Mouse (Mus musculus): ENCODE measurements at regions not wholly inside any gene's neighbourhood (a gene's known extent, or its start where the extent isn't known, plus 50 kb on each side); places are given as distances from the start of the nearest gene placed in this dataset.

DNA sequence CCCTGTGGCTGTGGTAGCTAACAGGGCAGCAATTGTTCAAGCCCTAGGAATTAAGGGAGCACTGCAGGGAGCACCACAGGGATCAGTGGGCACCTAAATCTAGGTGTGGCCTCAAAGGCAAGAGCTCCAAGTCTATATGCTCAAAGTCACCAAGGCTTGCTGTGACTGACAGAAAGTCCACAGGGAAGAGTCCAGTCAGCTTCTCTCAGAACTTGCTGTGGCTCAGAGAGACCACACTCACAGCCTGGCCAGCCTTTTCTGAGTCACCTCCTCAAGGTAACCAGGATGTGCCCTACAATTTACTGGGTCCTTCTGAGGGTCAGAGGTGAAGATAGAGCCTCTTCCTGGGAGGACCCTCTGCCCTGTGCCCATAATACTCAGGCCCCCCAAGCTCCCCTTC lies 86.7 kb downstream of the Zfp706 start:
- no peak for ATAC-seq (replicated peaks; ENCODE audit: low FRiP score, poor library complexity, severe bottlenecking)

DNA sequence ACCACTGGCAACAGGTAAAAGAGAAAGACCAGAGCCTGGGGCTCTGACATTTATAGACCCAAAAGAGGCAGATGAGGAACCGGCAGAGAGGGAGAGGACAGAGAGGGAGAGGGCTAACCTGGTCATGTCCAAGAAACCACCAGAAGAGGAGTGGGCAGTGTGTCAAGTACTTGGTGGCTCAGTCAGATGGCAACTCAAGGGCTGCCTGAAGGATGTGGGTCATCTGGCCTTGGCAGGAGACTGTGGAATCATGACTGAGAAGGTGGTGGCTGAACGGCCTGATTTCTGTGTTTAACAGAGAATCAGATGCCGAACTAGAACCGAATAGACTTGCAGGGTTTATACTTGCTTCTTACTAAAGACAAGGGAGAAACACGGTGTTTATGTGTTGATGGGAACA lies 87.9 kb downstream of the Zfp706 start:
- no peak for ATAC-seq (replicated peaks; ENCODE audit: low FRiP score, poor library complexity, severe bottlenecking)

DNA sequence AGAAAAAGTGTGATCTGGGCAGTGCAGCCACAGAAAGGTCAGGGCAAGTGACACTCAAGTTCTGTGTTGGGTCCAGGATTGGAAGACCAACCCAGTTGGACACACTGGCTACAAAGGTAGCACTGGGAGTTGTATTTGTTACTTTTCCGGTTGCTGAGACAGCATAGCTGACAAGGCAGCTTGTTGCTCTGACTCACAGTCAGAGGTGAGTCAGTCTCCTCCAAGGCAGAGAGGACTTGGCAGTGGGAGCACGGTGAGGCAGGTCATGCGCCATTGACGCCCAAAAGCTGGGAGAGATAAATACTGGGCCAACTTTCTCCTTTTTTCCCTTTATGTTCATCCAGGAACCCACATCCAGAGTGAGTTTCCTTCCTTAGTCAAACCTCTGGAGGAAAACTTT lies 88.4 kb downstream of the Zfp706 start:
- no peak for ATAC-seq (replicated peaks; ENCODE audit: low FRiP score, poor library complexity, severe bottlenecking)

DNA sequence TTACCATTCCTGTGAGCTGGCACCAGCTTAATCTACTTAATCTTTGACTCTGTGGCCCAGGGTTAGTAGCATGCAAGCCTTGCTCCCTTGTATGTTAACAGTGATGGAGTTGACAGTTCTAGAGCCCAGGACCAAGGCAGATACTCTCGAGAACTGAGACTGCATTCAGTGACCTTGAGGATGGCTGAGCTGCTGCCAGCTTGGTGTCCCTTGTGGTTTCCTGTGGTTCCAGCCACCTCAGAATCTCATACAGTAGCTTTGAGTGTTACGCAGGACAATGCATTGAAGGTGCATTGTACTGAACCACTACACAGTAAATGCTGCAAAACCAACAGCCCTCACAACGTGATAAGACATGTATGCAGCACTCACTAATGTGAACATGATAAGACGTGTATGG lies 90.6 kb downstream of the Zfp706 start:
- no peak for ATAC-seq (replicated peaks; ENCODE audit: low FRiP score, poor library complexity, severe bottlenecking)

DNA sequence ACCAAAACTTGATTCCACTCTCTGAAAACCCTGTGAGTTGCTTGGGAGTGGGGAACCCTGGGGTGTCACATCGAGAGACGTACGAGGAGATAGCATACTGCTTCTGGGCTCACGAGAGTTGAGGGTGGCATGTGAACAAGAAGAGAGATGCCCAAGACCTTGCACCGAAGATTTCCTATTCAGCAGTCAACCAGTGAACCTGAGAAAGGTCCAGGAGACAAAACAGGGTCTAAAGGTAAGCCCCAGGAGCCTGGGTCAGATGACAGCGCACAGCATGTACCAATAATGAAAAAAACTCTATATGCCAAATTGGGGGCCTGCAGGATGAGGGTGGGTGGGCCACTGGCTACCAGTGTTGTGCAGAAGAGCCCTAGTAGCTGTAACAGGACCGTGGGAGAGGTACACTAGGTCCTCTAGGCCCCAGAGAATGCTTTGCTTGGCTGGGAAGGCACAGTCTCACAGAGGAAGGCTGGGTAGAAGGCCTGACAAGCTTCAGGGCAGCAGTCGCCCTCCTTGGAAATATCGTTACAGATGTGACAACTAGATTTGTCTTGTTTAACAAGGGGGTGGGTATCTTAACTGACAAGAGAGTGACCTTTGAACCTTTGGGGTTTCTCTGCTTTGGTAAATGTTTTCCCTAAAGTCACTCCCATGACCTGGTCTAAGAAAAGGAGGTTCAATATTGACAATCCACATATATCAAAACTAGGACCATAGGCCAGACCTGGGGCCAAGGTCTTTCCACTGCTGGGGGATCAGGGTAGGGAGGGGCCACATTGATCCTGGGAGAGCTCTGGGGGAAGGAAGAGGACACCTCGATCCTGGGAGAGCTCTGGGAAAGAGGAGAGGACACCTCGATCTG lies 93.1 kb downstream of the Zfp706 start:
- no peak for ATAC-seq (replicated peaks; ENCODE audit: low FRiP score, poor library complexity, severe bottlenecking)

DNA sequence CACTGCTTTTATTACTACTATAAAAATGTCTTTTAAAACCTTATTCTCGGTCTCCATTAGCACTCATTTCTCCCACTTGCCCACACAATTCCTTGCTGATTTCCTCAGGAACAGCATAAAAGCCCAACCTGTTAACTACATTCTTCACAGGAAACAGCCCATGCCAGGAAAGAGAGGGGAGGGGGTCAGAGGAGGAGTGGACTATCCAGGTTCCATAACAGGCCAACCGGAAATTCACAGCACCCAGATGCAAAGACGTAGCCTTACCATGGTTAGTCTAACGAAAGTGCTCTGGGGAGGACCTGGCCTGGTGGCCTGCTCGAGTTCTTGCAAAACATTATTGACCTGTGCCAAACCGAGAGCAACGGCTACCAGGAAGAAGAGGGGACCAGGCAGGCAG lies 94.3 kb downstream of the Zfp706 start:
- ATAC-seq (replicated peaks; ENCODE audit: low FRiP score, poor library complexity, severe bottlenecking): no peak

DNA sequence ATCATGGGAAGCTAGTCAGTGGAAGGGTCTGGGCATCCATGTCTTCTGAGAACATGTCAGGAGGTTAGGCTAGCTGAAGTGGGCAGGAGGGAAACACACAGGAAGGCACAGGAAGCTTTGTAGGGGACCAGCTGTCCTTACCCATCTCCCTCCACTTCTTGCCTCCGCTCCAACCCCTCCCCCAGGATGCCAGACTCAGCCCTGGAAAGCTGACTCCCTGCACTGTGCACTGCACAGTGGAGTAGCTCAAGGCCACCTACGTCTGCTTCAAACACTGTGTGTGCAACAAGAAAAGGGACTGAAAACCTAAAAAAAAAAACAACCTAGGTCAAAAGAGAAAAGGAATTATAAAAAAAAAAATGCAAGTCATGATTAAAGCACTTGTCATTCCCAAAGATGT lies 97.3 kb downstream of the Zfp706 start:
- ATAC-seq (replicated peaks; ENCODE audit: low FRiP score, poor library complexity, severe bottlenecking): no peak

DNA sequence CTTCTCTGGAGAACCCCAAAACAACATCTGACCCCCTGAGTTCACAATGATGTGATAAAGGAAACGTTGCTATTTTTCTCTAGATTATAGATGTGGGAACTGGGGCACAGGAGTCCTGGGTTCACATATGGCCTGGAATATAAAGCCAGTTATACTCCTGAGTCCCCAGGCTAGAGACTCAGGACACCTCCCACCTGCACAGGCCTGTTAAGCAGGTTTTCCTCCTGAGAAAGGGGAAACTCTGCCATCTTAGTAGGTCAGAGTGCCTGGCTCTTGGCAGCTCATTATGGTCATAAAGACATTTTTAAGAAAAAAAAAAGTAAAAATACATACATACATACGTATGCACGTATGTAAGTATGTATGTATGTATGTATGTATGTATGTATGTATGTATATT lies 98.1 kb downstream of the Zfp706 start:
- no peak for ATAC-seq (replicated peaks; ENCODE audit: low FRiP score, poor library complexity, severe bottlenecking)

DNA sequence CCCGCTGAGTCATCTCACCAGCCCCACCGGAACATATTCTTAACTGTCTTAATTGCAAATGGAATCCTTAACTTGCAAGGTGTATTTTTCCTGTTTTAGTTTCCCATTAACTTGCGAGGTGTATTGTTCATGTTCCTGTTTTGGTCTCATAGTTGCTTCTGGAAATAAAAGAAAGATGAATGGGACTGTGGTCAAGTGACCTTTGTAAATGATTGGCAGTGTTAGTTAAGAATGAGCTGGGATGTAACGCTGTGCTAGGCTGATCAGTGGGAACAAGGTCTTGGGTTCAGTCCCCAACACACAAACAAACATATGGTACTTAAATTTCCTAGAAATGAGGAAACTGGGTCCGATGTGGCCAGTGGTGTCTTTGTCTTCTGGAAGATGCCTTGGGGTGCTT lies 100.8 kb downstream of the Zfp706 start:
- ATAC-seq (replicated peaks; ENCODE audit: low FRiP score, poor library complexity, severe bottlenecking): no peak

DNA sequence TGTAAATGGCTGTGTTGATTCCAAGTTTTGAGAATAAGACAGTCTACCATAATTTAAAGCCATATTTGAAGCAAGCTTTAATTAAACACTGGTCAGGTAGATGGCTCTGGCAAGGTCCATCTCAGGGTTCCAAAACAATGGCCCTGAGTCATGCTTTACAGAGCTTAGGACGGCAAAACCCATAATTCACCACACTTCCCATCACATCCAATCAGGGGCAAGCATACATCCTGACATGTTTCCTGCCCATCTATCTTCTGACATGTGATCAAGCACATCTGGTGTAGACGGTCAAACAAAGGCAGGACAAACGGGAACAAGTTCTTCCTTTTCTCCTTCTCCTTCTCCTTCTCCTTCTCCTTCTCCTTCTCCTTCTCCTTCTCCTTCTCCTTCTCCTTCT lies 101.5 kb downstream of the Zfp706 start:
- ATAC-seq (replicated peaks; ENCODE audit: low FRiP score, poor library complexity, severe bottlenecking): no peak

DNA sequence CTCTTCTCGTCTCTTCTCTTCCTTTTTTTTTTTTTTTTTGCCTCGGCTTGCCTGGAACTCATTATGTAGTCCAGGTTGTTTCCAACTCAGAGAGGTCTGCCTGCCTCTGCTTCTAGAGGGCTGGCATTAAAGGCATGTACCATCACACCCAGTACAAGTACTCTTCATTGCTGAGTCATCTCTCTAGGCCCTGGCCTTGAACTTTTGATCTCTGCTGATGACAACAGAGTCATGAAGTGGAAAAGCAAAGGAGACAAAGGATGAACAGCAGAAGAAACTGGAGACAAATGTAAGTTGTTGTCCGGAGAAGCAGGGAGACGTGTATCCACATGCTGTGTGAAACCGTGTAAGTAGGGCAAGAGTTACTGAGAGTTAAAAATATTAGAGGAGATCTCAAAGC lies 103.7 kb downstream of the Zfp706 start:
- no peak for ATAC-seq (replicated peaks; ENCODE audit: low FRiP score, poor library complexity, severe bottlenecking)

DNA sequence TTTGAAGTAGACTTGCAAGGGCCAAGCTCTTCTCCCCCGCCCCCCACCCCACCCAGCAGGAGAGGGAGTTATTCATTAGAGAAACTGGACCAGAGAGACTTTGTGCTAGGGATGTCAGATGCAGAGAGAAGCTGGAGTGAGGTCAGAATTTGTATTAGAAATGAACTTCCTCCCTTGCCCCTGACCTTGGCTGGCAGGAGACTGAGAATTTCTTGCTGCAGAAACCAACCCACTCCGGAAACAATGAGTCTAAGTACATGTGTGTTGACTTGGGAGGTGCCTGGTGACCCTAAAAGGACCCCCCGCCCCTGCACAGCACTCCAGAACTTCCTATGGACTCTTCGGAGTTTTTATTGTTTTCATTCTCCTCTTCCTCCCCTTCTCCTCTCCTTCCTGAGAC lies 104.3 kb downstream of the Zfp706 start:
- ATAC-seq (replicated peaks; ENCODE audit: low FRiP score, poor library complexity, severe bottlenecking): no peak

DNA sequence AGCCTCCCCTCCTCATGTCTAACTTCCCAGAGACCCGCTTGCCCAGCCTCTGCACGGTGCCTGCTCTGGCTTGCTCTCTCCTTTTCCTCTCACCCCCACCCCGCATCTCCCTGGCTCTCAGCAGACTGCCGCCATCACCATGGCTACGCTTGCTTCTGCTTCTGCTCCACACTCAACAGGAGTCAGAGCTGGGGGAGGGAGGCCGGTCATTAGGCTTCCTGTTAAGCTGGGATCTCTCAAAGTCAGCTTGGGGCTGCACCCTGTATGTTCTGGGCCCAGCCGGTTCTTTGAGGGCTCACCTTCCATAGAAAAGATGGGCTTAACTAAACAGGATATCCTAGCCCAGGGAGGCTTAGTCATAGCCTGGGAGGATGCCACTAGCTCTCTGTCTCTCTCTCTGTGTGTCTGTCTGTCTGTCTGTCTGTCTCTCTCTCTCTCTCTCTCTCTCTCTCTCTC lies 105.7 kb downstream of the Zfp706 start:
- ATAC-seq (replicated peaks; ENCODE audit: low FRiP score, poor library complexity, severe bottlenecking): no peak

DNA sequence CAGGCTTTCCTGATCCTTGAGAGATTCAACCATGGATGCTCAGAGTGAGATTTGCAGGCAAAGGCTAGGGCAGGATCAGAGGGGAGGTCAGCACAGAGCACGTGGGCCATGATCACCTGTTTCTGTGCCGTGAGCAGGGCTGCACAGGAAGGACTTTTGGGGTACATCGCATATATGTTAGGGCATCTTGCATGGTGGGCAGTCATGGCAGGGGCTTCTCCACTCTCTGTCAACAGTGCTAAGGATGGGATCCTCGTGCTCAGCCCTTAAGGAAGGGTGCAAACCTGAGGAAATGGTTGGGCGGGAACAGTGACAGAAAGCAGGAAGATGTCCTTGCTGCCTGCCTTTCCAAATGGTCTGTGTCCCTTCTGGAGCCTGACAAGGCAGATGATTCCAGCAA lies 106.2 kb downstream of the Zfp706 start:
- no peak for ATAC-seq (replicated peaks; ENCODE audit: low FRiP score, poor library complexity, severe bottlenecking)

DNA sequence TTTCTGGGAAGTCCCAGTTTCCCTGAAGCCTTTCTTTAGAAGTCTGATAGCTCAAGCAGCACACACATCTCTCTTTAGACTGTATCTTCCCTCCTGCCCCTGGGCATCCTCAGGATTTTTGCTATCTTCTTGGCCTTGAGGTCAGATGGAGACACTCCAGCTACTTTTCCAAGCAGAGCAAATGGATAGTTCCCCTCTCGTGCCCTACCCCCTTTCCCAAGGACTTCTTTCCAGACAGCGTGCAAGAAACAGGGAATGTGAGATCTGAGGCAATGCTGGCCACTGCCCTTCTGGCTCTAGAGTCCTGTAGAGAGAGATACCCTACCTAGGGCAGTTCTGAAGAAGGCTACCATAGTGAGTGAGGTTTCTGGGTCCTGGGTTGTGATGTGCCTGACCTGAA lies 106.6 kb downstream of the Zfp706 start:
- no peak for ATAC-seq (replicated peaks; ENCODE audit: low FRiP score, poor library complexity, severe bottlenecking)

DNA sequence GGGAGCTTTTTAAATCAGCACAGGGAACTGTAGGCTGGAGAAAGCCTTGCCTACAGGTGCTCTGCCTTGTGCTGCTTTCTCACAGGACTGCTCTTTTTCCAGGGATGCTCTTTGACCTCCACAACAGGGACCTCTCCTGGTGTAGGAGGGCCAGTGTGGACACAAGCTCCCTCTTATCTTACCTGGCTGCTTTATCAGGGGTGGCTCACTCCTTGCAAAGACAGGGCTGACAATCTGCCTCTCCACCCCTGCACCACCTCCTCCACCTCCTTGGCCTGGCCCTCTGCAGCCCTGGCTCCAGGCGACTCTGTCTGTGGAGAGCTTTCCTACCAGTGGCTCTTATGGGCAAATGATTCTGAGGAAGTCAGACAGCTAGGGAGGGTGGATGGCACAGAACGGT lies 107.7 kb downstream of the Zfp706 start:
- ATAC-seq (replicated peaks; ENCODE audit: low FRiP score, poor library complexity, severe bottlenecking): no peak

DNA sequence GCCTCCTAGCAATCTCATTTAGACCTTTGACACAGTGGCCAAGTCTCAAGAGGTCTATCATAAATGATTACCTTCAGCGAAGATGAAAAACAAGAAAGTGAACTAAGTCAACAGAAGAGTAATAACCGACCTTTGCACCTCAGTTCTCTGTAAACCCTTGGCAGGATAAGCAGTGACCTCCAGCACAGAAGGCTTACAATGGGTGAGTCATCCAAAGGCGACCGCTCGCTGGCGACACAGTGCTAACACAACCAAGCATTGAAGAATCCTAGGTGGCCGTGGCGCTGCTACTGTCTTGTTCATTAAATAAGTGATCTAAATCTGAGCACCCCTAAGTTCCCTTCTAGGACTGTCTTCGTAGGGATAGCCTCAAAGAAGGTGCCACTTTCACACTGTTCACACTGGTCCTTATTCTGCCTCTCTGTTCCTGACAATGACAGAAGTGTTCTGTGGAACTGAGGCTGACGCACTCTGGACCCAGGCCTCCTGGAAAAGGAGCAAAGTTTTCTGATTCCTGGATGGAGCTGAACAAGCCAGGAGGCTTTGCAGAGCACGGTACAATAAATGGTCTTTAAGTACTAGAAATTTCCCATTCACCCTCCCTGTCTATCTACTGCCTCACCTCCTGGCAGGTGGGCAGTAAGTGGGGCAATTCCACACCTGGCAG lies 108.6 kb downstream of the Zfp706 start:
- ATAC-seq (replicated peaks; ENCODE audit: low FRiP score, poor library complexity, severe bottlenecking): no peak

DNA sequence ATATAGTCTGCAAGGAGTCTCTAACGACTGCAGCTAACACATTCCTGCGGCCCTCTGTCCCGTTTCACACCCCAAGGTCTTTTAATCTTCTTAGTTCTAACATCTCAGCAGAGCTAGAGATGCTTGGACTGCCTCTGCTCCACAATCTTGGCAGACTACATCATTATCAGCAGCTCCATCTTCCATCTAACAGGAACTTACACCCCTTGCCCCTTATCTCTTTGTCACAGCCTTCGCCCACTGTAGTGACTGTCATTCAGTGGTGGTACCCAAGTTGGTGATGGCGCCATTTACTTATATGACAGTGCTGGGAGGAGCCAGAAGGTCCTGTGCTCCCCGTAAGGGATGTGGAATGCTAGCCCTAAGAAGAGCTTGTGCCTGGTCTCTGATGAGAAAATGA lies 109.2 kb downstream of the Zfp706 start:
- no peak for ATAC-seq (replicated peaks; ENCODE audit: low FRiP score, poor library complexity, severe bottlenecking)

DNA sequence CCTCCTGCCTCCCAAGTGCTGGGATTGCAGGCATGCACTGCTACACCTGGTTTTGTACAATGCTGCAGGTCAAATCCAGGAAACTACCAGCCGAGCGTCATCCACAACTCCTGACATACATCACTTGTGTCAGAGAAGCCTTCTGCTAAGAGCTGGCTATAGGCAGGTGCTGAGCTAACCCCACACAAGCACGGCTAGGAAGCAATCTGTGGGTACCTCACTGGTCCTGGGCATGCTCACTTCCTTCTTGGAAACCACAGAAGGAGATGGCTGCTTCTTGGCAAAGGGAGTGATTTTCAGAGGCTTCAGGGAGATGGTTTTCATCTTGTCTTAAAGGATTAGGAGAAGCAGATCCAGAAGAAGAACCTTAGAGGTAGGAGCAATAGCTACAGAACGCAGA lies 111.3 kb downstream of the Zfp706 start:
- ATAC-seq (replicated peaks; ENCODE audit: low FRiP score, poor library complexity, severe bottlenecking): no peak

DNA sequence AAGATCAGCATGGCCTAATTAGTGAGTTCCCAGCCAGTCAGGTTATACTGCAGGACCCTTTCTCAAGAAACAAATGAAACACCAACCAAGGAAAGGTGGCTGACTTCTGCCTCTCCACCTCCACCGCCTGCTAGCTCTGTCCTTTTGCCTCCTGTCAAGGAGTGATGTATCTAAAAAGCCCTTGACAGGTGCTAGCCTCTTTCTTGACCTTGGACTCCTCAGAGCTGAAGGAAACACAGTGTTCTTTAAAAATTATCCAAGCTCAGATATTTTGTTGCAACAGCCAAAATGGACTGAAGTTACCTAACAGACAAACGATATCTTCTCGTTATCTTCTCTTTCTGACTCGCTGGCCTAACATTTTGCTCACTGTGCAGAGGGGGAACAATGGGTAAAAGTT lies 112.5 kb downstream of the Zfp706 start:
- ATAC-seq (replicated peaks; ENCODE audit: low FRiP score, poor library complexity, severe bottlenecking): no peak

DNA sequence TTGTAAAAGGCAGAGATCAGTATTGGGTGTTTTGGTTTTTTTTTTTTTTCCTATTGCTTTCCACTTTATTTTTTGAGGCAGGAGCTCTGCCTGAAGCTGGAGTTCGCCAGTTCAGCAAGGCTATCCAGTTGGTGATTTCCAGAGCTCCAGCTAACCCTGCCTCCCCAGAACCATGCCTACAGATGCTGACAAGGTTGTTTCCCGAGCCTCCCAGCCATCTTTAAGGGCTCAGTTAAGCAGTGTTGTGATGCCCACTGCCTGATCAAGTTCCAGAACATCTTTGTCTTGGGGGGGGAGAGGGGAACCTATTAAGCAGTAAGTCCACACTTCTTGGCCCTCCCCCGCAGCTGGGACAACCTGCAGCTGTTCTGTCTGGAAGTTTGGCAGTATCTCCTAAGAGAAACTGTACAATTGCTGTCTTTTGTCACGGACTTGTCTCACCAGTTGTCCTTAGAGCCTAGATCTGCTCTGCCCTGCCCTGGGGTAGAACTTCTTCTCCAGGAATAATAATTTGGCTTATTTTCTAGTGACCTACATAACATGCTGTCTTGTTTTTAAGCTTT lies 114.1 kb downstream of the Zfp706 start:
- no peak for ATAC-seq (replicated peaks; ENCODE audit: low FRiP score, poor library complexity, severe bottlenecking)

All from erythroblast, adult 5-6 weeks (primary cell).